Mouse (Mus musculus) hindbrain, postnatal 0 days (tissue): ENCODE results near the gene Ppm1g. TPM values are rescaled to one million over a fixed set of nuclear protein-coding genes. Genes with fewer than 3 reads are reported as not detected.
"Not testable (repeated sequence)": the region's sequence is repeated elsewhere in the genome, so short reads cannot be mapped to it uniquely, and the experiment has no call there.

Experiments used
- ATAC-seq: fragments of 200-750 bp; cut with Nextera tagmentation; 2 replicates; pipeline ENCODE4 v1.8.0; 2017; ENCODE audit warnings: mild to moderate bottlenecking, moderate TSS enrichment, moderate library complexity
- DNase-seq: peaks from one replicate; pipeline ENCODE4 v3.0.0-alpha.2; 2015; ENCODE audit warnings: low spot score
- H3K27ac ChIP-seq: fragments of 300-500 bp; sonication (generic); 2 replicates; pipeline ENCODE4 v1.5.1; 2014; ENCODE audit warnings: mild to moderate bottlenecking
- H3K27me3 ChIP-seq: fragments of 300-500 bp; sonication (generic); 2 replicates; pipeline ENCODE4 v1.6.1; 2014; ENCODE audit warnings: low read length, mixed read lengths; ENCODE audit not compliant: insufficient read depth
- H3K36me3 ChIP-seq: fragments of 300-500 bp; sonication (generic); 2 replicates; pipeline ENCODE4 v1.6.1; 2014; ENCODE audit warnings: low read length, mixed read lengths; ENCODE audit not compliant: insufficient read depth
- H3K4me1 ChIP-seq: fragments of 300-500 bp; sonication (generic); 2 replicates; pipeline ENCODE4 v1.6.1; 2014; ENCODE audit warnings: antibody characterized with exemption, low read length, mixed read lengths; ENCODE audit not compliant: insufficient read depth
- H3K4me2 ChIP-seq: fragments of 300-500 bp; sonication (generic); 2 replicates; pipeline ENCODE4 v1.6.1; 2014; ENCODE audit warnings: low read depth, mild to moderate bottlenecking, low read length, moderate library complexity, mixed read lengths
- H3K4me3 ChIP-seq: fragments of 300-500 bp; sonication (generic); 2 replicates; pipeline ENCODE4 v1.5.1; 2014; ENCODE audit warnings: low read length
- H3K9ac ChIP-seq: fragments of 300-500 bp; sonication (generic); replicated peaks from 2 replicates; pipeline ENCODE4 v1.6.1; 2014; ENCODE audit warnings: mild to moderate bottlenecking, low read length, moderate library complexity, mixed read lengths
- H3K9me3 ChIP-seq: fragments of 300-500 bp; sonication (generic); 2 replicates; pipeline ENCODE4 v1.6.1; 2016; ENCODE audit warnings: low read length, mixed read lengths
- CTCF ChIP-seq: IDR thresholded peaks from 2 replicates; pipeline ENCODE4 v1.5.1; 2016; ENCODE audit warnings: antibody characterized with exemption, control low read depth, low read depth
- WGBS: fragments of 180-500 bp; shearing (Covaris S2); extraction: QIAGEN DNeasy Blood & Tissue Kit; methylation state at CpG from one replicate; pipeline ENCODE4 v1.1.7; 2014; 5-methylcytosine and 5-hydroxymethylcytosine counted together
- polyA plus RNA-seq: library from polyadenylated mRNA; unstranded; fragments of >200 nt; fragmentation: Nextera tagmentation; extraction: Ambion mirVana; gene quantifications from 2 replicates; pipeline ENCODE4 v1.2.1, GENCODE M21; 2015
- total RNA-seq: library from RNA; depleted of rRNA; stranded (reverse); fragments of >200 nt; gene quantifications from 2 replicates; pipeline ENCODE4 v1.2.3, GENCODE M21; 2014

Ppm1g gene
- total and polyA plus RNA-seq, 2 experiments from 2014 or later, result 67.4 to 157 TPM

DNA sequence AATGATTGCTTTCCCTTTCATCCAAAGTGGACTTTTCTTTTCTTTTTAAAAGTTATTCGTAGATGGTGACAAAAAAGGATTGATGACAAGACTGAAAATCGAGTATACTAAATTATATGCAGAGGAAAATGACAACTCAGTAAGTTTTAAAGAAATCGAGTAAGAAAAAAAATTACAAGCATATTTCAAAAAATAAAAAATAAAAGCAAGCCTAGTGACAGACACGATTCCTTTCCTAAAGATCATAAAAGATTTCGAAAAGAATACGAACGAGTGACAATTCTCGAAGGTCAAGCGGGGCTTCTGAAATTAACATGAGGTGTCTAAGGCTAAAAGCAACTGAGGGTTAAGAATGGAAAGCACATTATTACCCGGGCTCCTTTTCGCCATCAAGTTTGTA is 1.0 kb downstream of the Ppm1g start:
- 2% methylated on average over 11 of the region's 11 CpGs for WGBS

DNA sequence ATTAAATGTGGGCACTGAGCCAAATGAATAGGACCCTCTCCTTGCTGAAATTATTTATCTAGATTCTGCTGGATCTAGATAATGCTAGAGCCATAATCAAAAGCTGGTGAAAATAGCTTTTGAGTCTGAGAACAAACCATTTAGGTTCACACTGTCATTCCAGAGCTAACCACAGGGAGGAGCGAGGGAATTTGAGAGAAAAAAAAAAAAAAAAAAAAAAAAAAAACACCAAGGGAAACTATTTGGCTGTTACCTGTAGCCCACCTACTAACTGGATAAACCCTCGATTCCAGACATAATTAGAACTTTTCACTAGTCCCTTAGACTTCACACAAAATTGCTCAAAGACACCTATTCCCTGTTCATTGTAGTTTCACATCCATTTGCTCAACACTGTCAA is 1.4 kb downstream of the Ppm1g start:
- Histone ChIP-seq H3K36me3 (no peaks in the 10 kb centered on the region), H3K4me1 (no peaks in the 10 kb centered on the region), H3K27me3 (no peaks in the 10 kb centered on the region), H3K9me3 (no peaks in the 10 kb centered on the region), H3K4me2 (peak overlapping the region; percentile 84), H3K4me3 (peak overlapping the region; percentile 94), H3K9ac (no peak overlapping the region), H3K27ac (no peak overlapping the region)
- WGBS, result 0% methylated on average over 2 of the region's 2 CpGs
- DNase-seq (peak; percentile 65), ATAC-seq (no peak)
- TF ChIP-seq CTCF, result peak; percentile 58

More for the DNA sequence above, 1.0 kb downstream of the Ppm1g start:
- ATAC-seq (no peak), DNase-seq (no peak)
- H3K27ac ChIP-seq, result peak overlapping the region; percentile 96
- TF ChIP-seq CTCF, result no peak
- H3K9ac ChIP-seq, result peak overlapping the region; percentile 93
- peak overlapping the region; percentile 94 for H3K4me3 ChIP-seq
- no peaks in the 10 kb centered on the region for H3K9me3 ChIP-seq
- no peaks in the 10 kb centered on the region for H3K36me3 ChIP-seq
- peak overlapping the region; percentile 84 for H3K4me2 ChIP-seq
- no peaks in the 10 kb centered on the region for H3K27me3 ChIP-seq
- H3K4me1 ChIP-seq, result no peaks in the 10 kb centered on the region

DNA sequence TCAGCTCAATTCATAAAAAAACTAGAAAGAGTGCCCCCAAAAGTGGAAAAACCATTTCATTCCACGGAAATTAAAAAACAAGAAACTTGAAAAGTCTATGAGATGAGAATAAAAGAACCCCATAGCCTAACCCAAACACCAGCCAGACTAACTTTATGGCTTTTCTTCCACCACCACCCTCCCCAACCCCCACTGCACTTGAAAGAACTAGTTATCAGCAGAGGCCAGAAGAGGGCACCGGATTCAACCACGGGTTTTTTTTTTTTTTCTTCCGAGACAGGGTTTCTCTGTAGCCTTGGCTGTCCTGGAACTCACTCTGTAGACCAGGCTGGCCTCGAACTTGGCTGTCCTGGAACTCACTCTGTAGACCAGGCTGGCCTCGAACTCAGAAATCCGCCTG is 2.2 kb downstream of the Ppm1g start:
- ATAC-seq (no peak), DNase-seq (no peak)
- H3K4me2 ChIP-seq, result no peak overlapping the region
- H3K4me3 ChIP-seq, result no peak overlapping the region
- H3K9ac ChIP-seq, result no peak overlapping the region
- H3K27ac ChIP-seq, result no peak overlapping the region
- no peaks in the 10 kb centered on the region for H3K9me3 ChIP-seq
- TF ChIP-seq CTCF, result no peak
- no peaks in the 10 kb centered on the region for H3K36me3 ChIP-seq
- H3K4me1 ChIP-seq, result no peaks in the 10 kb centered on the region
- H3K27me3 ChIP-seq, result no peaks in the 10 kb centered on the region
- 66% methylated on average over 7 of the region's 7 CpGs for WGBS

GRCm38 (mm10) chr5:31216554-31216953 is 3.9 kb downstream of the Ppm1g start:
- H3K9me3 ChIP-seq, H3K27me3 ChIP-seq, ATAC-seq, H3K9ac ChIP-seq, H3K4me3 ChIP-seq, H3K36me3 ChIP-seq, H3K4me2 ChIP-seq, DNase-seq, H3K4me1 ChIP-seq, H3K27ac ChIP-seq: not testable (repeated sequence)
- WGBS, result 95% methylated on average over 6 of the region's 6 CpGs

DNA sequence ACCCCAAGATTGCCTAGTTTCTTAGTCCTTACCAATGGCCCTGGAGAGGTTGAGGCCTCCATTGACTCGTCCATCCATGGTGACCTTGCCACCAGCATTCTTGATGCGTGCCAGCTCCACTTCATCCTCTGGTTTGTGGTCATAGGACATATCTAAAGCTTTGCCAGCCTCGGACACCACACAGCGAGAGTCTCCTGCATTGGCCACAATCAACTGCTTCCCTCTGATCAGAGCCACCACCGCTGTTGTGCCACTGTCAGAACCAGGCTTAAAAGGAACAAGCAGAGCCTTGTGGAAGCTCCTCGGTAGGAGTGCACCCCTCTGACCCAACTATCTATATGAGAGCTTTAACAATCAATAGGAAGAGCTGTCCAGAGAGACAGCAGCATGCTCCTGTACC is 16.1 kb downstream of the Ppm1g start:
- no peaks in the 10 kb centered on the region for H3K27me3 ChIP-seq
- peaks cover 5% of the 10 kb centered on the region; the same call in 1 of the 2 replicates for H3K9me3 ChIP-seq
- no peak overlapping the region for H3K9ac ChIP-seq
- H3K27ac ChIP-seq, result no peak overlapping the region
- DNase-seq (no peak), ATAC-seq (no peak)
- TF ChIP-seq CTCF, result no peak
- peaks cover 5% of the 10 kb centered on the region; the same call in 1 of the 2 replicates for H3K4me1 ChIP-seq
- H3K4me3 ChIP-seq, result no peak overlapping the region
- H3K36me3 ChIP-seq, result peaks cover 41% of the 10 kb centered on the region
- H3K4me2 ChIP-seq, result no peak overlapping the region
- WGBS, result 96% methylated on average over 6 of the region's 6 CpGs

DNA sequence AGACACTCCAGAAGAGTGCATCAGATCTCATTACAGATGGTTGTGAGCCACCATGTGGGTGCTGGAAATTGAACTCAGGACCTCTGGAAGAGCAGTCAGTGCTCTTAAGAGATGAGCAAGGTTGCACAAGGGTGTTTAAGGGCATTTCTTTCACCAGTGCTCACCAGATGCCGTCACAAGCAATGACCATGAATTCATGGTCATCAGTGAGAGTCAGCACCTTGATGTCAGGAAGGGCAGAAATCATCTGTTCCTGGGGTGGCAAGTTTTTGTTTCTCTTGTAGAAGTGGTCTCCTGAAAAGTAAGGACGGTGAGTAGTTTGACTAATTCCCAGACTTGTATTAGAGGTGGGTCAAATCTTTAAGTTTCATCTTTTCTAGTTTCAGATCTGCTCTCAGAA is 16.6 kb downstream of the Ppm1g start:
- no peak for ATAC-seq
- H3K4me3 ChIP-seq, result no peak overlapping the region
- no peaks in the 10 kb centered on the region for H3K27me3 ChIP-seq
- no peak overlapping the region for H3K4me2 ChIP-seq
- no peak overlapping the region for H3K9ac ChIP-seq
- H3K27ac ChIP-seq, result no peak overlapping the region
- TF ChIP-seq CTCF, result no peak
- peaks cover 5% of the 10 kb centered on the region; the same call in 1 of the 2 replicates for H3K4me1 ChIP-seq
- peaks cover 46% of the 10 kb centered on the region for H3K36me3 ChIP-seq
- DNase-seq, result no peak
- H3K9me3 ChIP-seq, result peaks cover 5% of the 10 kb centered on the region; the same call in 1 of the 2 replicates
- WGBS, result 91% methylated on average over 2 of the region's 2 CpGs

- Histone ChIP-seq H3K27ac (peak overlapping the region; percentile 64), H3K27me3 (no peaks in the 10 kb centered on the region), H3K4me3 (no peak overlapping the region), H3K4me1 (peaks cover 5% of the 10 kb centered on the region; the same call in 1 of the 2 replicates), H3K36me3 (peaks cover 55% of the 10 kb centered on the region), H3K9me3 (peaks cover 5% of the 10 kb centered on the region; the same call in 1 of the 2 replicates), H3K9ac (no peak overlapping the region), H3K4me2 (peak overlapping the region; percentile 50)
- WGBS, result 80% methylated on average over 7 of the region's 7 CpGs
- no peak for TF ChIP-seq CTCF
- ATAC-seq (no peak), DNase-seq (no peak)
These were observed 17.6 kb downstream of the Ppm1g start for GRCm38 (mm10) chr5:31202933-31203332.
